Mouse (Mus musculus): ENCODE results near the gene Tmem176a. TPM values are rescaled to one million over a fixed set of nuclear protein-coding genes. Genes with fewer than 3 reads are reported as not detected.
A peak's percentile ranks its signal among the peaks of the same experiment; 100 is the strongest.

Tmem176a gene
- polyA plus RNA-seq, 1 experiment from 2014 or later, result 171 TPM

DNA sequence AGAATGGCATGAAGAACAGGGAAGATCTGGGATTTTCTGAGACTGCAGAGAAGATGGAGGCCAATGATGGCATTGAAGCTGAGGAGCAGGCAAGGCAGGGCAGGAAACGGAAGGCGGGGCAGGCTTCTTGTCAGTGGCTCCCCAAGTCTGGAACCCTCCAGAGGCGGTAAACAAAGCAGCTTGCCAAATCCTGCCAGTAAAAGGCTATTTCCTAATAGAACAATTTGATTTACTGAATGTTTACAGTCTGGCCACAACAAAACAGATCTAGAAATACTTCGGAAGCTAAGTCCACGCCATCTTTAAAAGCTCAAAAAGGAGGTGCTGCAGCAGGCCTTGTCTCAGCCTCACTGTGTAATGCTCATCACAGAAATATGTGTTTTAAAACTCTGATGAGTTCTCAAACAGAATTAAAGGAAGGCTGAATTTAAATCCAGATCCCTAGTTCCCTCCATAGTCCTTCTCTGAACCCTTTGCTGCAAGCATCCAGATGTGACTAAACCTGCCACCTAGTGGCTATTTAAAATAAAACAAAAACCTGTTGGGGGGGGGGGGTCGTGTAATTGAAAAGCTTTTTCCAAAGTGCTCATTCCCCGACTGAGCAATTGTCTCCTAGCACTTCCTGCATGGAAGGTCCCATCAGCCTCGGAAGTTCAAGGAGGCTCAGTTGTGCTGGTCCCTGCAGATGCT is 17.0 kb downstream of the Tmem176a start:
- no peak for ATAC-seq (replicated peaks; ENCODE audit: low FRiP score, low TSS enrichment, low read depth)
- Histone ChIP-seq H3K36me3 (ENCODE audit: control insufficient read depth, insufficient read depth, low read length) (no peaks in the 10 kb centered on the region), H3K4me1 (replicated peaks; ENCODE audit: control insufficient read depth, insufficient read depth, low read length) (peaks cover 7% of the 10 kb centered on the region; the same call in 1 of the 2 replicates), H3K4me2 (ENCODE audit: low read length) (no peak overlapping the region), H3K27me3 (replicated peaks; ENCODE audit: control insufficient read depth, insufficient read depth, low read length) (no peaks in the 10 kb centered on the region), H3K27ac (ENCODE audit: low read depth) (no peak overlapping the region), H3K9ac (ENCODE audit: low read length) (no peak overlapping the region), H3K9me3 (ENCODE audit: control insufficient read depth, low read length) (no peaks in the 10 kb centered on the region), H3K4me3 (ENCODE audit: low read depth, low read length) (no peak overlapping the region)
- no peak for DNase-seq (ENCODE audit: low spot score)
- whole genome bisulfite sequencing, result 33% methylated on average over 8 of the region's 8 CpGs

DNA sequence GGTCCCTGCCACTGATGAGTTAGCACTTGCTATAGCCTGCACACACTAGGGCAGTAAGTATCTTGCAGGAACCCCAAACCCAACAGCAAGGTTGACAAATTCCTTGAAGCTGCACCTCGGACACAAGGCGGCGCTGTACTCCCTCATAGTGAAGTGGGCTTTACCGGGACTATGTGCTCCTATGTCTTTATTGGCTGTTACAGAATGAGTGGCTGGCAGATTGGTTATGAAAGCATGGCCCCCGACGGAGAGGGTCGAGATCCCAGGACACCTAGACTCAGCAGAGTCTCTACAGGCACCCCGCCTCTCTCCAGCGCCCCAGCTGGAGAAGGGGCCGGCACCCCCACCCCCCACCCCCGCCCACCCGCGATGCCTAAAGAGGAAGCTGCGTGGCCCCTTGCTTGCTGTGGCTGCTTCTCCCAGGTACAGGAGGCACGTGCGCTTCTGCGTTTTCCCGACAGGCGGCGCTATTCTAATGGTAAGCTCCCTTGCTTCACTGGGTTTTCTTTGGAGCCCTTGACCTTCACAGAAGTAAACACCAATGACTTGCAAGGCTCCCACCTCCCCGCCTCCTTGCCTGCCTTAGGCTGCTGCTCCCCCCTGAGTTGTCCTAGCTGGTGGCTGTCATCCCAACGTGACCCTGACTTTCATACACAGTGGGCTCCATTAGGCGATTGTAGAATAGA is 19.6 kb downstream of the Tmem176a start:
- H3K4me2 ChIP-seq (ENCODE audit: low read length), result peak overlapping the region; percentile 38
- DNase-seq (ENCODE audit: low spot score), result peak; percentile 84
- no peak overlapping the region for H3K27ac ChIP-seq (ENCODE audit: low read depth)
- WGBS, result 14% methylated on average over 23 of the region's 23 CpGs
- peak; percentile 49 for ATAC-seq (replicated peaks; ENCODE audit: low FRiP score, low TSS enrichment, low read depth)
- peak overlapping the region; percentile 10; the same call in 1 of the 2 replicates for H3K4me3 ChIP-seq (ENCODE audit: low read depth, low read length)
- no peak overlapping the region for H3K9ac ChIP-seq (ENCODE audit: low read length)
- no peaks in the 10 kb centered on the region for H3K27me3 ChIP-seq (replicated peaks; ENCODE audit: control insufficient read depth, insufficient read depth, low read length)
- no peaks in the 10 kb centered on the region for H3K36me3 ChIP-seq (ENCODE audit: control insufficient read depth, insufficient read depth, low read length)
- H3K9me3 ChIP-seq (ENCODE audit: control insufficient read depth, low read length), result no peaks in the 10 kb centered on the region
- peaks cover 18% of the 10 kb centered on the region for H3K4me1 ChIP-seq (replicated peaks; ENCODE audit: control insufficient read depth, insufficient read depth, low read length)

DNA sequence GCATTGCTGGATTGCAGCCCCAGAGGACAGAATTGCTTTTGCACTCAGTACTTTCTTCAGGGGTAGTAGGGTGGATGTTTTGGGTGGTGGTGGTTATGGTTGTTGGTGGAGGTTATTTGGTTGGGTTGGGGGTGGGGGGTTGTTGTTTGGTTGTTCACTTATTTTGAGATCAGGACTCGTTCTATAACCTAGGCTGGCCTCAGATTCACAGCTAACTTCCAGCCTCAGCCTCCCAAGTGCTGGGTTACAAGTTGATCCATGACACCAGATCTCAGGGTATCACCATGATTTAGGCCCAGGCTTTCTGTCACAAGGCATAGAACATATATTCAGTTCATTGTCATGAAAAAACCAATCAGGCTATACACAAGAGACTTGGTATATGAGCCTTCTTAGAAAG is 20.1 kb downstream of the Tmem176a start:
- Histone ChIP-seq H3K9ac (ENCODE audit: low read length) (no peak overlapping the region), H3K27me3 (replicated peaks; ENCODE audit: control insufficient read depth, insufficient read depth, low read length) (no peaks in the 10 kb centered on the region), H3K4me2 (ENCODE audit: low read length) (no peak overlapping the region), H3K4me1 (replicated peaks; ENCODE audit: control insufficient read depth, insufficient read depth, low read length) (peaks cover 18% of the 10 kb centered on the region), H3K9me3 (ENCODE audit: control insufficient read depth, low read length) (no peaks in the 10 kb centered on the region), H3K36me3 (ENCODE audit: control insufficient read depth, insufficient read depth, low read length) (no peaks in the 10 kb centered on the region), H3K27ac (ENCODE audit: low read depth) (no peak overlapping the region), H3K4me3 (ENCODE audit: low read depth, low read length) (no peak overlapping the region)
- DNase-seq (ENCODE audit: low spot score), result no peak
- WGBS, result 81% methylated on average over 1 of the region's 1 CpGs
- no peak for ATAC-seq (replicated peaks; ENCODE audit: low FRiP score, low TSS enrichment, low read depth)

DNA sequence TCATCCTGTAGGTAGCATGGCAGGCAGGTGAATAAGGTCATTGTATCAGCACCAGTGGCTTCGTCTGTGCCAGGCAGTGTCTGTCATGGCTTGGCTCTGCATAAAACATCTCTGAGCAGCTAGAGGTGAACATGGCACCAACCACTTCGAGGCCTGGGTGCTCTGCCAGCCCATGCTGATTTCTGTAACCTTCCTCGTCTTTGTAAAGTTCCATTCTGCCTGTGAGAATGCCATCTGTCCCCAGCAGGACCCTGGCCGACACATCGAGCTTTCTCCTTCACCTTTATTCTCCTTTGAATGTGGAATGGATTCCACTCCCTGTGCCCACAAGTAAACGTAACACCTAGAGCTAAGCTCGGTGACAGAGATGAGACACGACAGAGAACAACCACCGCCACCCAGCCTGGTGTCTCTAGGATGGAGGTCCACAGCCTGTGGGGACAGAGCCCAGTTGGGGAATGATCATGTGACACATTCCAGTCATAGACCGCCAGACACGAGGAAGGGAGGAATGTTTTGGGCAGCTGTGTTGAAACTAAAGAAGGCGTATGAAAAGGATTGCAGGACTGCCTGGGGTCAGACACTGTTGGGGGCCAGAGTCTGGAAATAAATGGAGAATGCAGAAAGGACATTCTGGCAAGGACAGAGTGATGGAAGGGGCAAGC is 21.0 kb downstream of the Tmem176a start:
- WGBS, result 76% methylated on average over 12 of the region's 12 CpGs
- no peak overlapping the region for H3K27ac ChIP-seq (ENCODE audit: low read depth)
- ATAC-seq (replicated peaks; ENCODE audit: low FRiP score, low TSS enrichment, low read depth) (no peak), DNase-seq (ENCODE audit: low spot score) (peak; percentile 41)
- H3K27me3 ChIP-seq (replicated peaks; ENCODE audit: control insufficient read depth, insufficient read depth, low read length), result no peaks in the 10 kb centered on the region
- H3K9ac ChIP-seq (ENCODE audit: low read length), result no peak overlapping the region
- H3K4me1 ChIP-seq (replicated peaks; ENCODE audit: control insufficient read depth, insufficient read depth, low read length), result peaks cover 18% of the 10 kb centered on the region
- no peak overlapping the region for H3K4me2 ChIP-seq (ENCODE audit: low read length)
- H3K4me3 ChIP-seq (ENCODE audit: low read depth, low read length), result no peak overlapping the region
- H3K9me3 ChIP-seq (ENCODE audit: control insufficient read depth, low read length), result no peaks in the 10 kb centered on the region
- no peaks in the 10 kb centered on the region for H3K36me3 ChIP-seq (ENCODE audit: control insufficient read depth, insufficient read depth, low read length)

DNA sequence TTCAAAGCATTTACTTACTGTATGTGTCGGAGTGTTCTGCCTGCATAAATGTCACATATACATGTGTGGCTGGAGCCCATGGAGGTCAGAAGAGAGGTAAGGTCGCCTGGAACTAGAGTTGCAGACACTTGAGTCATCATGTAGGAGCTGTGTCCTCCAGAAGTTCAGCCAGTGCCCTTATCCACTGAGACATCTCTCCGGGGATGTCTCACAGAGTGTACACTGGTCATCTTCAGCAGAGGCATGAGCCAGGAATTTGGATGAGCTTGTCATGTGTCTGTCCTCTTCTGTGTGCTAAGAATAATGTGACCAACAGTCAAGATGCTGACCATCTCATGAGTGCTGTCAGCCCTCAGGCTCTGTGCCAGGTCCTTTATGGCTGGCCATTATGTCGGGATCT is 22.1 kb downstream of the Tmem176a start:
- H3K27me3 ChIP-seq (replicated peaks; ENCODE audit: control insufficient read depth, insufficient read depth, low read length), result no peaks in the 10 kb centered on the region
- ATAC-seq (replicated peaks; ENCODE audit: low FRiP score, low TSS enrichment, low read depth), result no peak
- 81% methylated on average over 4 of the region's 4 CpGs for WGBS
- no peak overlapping the region for H3K9ac ChIP-seq (ENCODE audit: low read length)
- H3K4me2 ChIP-seq (ENCODE audit: low read length), result no peak overlapping the region
- H3K4me1 ChIP-seq (replicated peaks; ENCODE audit: control insufficient read depth, insufficient read depth, low read length), result peaks cover 18% of the 10 kb centered on the region
- no peak overlapping the region for H3K27ac ChIP-seq (ENCODE audit: low read depth)
- peak; percentile 44 for DNase-seq (ENCODE audit: low spot score)
- H3K9me3 ChIP-seq (ENCODE audit: control insufficient read depth, low read length), result no peaks in the 10 kb centered on the region
- no peaks in the 10 kb centered on the region for H3K36me3 ChIP-seq (ENCODE audit: control insufficient read depth, insufficient read depth, low read length)
- no peak overlapping the region for H3K4me3 ChIP-seq (ENCODE audit: low read depth, low read length)

DNA sequence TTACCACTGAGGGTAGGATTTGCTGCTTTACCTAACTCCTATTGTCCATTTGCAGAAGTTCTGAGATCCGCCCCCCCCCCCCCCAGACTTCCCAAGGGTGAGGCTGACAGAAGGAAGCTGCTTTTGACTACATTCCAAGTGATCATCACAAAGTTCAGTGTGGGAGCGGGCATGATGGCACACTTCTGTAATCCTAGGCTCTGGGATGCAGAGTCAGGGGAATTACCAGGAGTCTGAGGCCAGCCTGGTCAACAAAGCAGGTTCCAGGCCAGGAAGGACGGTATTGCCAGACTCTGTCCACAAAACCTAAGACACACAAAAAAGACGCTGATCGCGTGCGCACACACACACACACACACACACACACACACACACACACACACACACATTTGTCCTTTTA is 22.8 kb downstream of the Tmem176a start:
- no peaks in the 10 kb centered on the region for H3K27me3 ChIP-seq (replicated peaks; ENCODE audit: control insufficient read depth, insufficient read depth, low read length)
- no peak overlapping the region for H3K4me3 ChIP-seq (ENCODE audit: low read depth, low read length)
- WGBS, result 74% methylated on average over 7 of the region's 7 CpGs
- H3K36me3 ChIP-seq (ENCODE audit: control insufficient read depth, insufficient read depth, low read length), result no peaks in the 10 kb centered on the region
- ATAC-seq (replicated peaks; ENCODE audit: low FRiP score, low TSS enrichment, low read depth), result no peak
- peaks cover 16% of the 10 kb centered on the region for H3K4me1 ChIP-seq (replicated peaks; ENCODE audit: control insufficient read depth, insufficient read depth, low read length)
- H3K27ac ChIP-seq (ENCODE audit: low read depth), result no peak overlapping the region
- H3K9me3 ChIP-seq (ENCODE audit: control insufficient read depth, low read length), result no peaks in the 10 kb centered on the region
- H3K4me2 ChIP-seq (ENCODE audit: low read length), result no peak overlapping the region
- DNase-seq (ENCODE audit: low spot score), result peak; percentile 40
- H3K9ac ChIP-seq (ENCODE audit: low read length), result no peak overlapping the region

DNA sequence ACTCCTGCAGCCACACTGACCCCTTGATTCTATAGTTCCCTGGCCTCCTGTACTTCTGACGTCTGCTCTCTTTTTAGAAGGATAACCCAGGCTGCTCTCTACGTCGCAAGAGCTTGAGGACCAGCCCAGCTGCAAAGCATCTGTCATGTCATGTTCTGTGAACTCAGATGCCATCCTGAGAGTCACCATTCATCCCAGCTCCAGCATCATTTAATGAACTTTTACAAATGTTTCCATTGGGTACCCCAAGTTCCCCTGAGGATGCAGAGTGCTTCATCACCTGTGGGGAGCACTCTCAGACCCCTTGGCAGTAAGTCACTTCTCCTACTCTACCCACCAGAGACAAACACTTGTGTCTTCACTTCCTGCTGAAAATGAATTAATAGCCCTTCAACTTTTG is 23.5 kb downstream of the Tmem176a start:
- Histone ChIP-seq H3K4me1 (replicated peaks; ENCODE audit: control insufficient read depth, insufficient read depth, low read length) (peaks cover 16% of the 10 kb centered on the region), H3K9me3 (ENCODE audit: control insufficient read depth, low read length) (no peaks in the 10 kb centered on the region), H3K9ac (ENCODE audit: low read length) (no peak overlapping the region), H3K27me3 (replicated peaks; ENCODE audit: control insufficient read depth, insufficient read depth, low read length) (no peaks in the 10 kb centered on the region), H3K36me3 (ENCODE audit: control insufficient read depth, insufficient read depth, low read length) (no peaks in the 10 kb centered on the region), H3K4me2 (ENCODE audit: low read length) (no peak overlapping the region), H3K27ac (ENCODE audit: low read depth) (peak overlapping the region; percentile 69), H3K4me3 (ENCODE audit: low read depth, low read length) (no peak overlapping the region)
- DNase-seq (ENCODE audit: low spot score), result peak; percentile 51
- 38% methylated on average over 3 of the region's 3 CpGs for whole genome bisulfite sequencing
- no peak for ATAC-seq (replicated peaks; ENCODE audit: low FRiP score, low TSS enrichment, low read depth)

DNA sequence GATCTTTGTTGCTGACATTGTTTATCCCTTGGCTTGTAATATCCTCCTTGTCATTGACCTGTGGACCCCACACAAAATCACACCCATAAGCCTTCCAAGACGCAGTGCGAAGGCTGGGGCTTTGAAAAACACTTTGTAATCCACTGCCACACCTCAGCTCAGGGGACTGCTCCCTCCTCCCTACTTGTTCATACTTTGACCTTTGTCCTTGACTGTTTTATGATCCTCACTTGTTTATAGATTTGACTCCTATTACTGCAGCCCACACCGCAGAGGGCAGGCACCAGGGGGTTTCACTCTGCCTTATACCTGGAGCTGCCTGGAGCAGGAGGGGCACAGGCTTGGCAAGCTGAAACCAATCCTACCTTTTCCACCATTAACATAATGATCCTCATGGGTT is 24.0 kb downstream of the Tmem176a start:
- Histone ChIP-seq H3K27me3 (replicated peaks; ENCODE audit: control insufficient read depth, insufficient read depth, low read length) (no peaks in the 10 kb centered on the region), H3K9ac (ENCODE audit: low read length) (no peak overlapping the region), H3K4me2 (ENCODE audit: low read length) (no peak overlapping the region), H3K4me1 (replicated peaks; ENCODE audit: control insufficient read depth, insufficient read depth, low read length) (peaks cover 16% of the 10 kb centered on the region), H3K9me3 (ENCODE audit: control insufficient read depth, low read length) (no peaks in the 10 kb centered on the region), H3K27ac (ENCODE audit: low read depth) (peak overlapping the region; percentile 69), H3K4me3 (ENCODE audit: low read depth, low read length) (no peak overlapping the region), H3K36me3 (ENCODE audit: control insufficient read depth, insufficient read depth, low read length) (no peaks in the 10 kb centered on the region)
- DNase-seq (ENCODE audit: low spot score), result peak; percentile 66
- 26% methylated on average over 3 of the region's 3 CpGs for WGBS
- peak; percentile 73 for ATAC-seq (replicated peaks; ENCODE audit: low FRiP score, low TSS enrichment, low read depth)

Measured in intestine, embryonic 14.5 days (tissue).